ENCODE assay signal across 7 mouse cellular contexts in genomic region chr4:139093196-139093530, GRCm38 (mm10). TPM values are rescaled to one million over a fixed set of nuclear protein-coding genes. Genes with fewer than 3 reads are reported as not detected.
DNase-seq lines count a peak whose midpoint lies in the region; ATAC-seq lines count a peak whose summit lies in the region.

No protein-coding gene starts in this region.

- H3K4me2 ChIP-seq in lung, embryonic 15.5 days: peak overlapping the region; percentile 95
- H3K4me2 ChIP-seq in forebrain, embryonic 13.5 days: peak overlapping the region; percentile 90
- peak overlapping the region; percentile 92 for H3K4me2 ChIP-seq in limb, embryonic 15.5 days
- peak overlapping the region; percentile 97 for H3K4me2 ChIP-seq in stomach, embryonic 15.5 days

- 22% methylated on average over 13 of the region's 13 CpGs for WGBS in lung, embryonic 15.5 days
- 24% methylated on average over 13 of the region's 13 CpGs for WGBS in forebrain, embryonic 13.5 days
- 22% methylated on average over 13 of the region's 13 CpGs for WGBS in limb, embryonic 15.5 days
- WGBS in stomach, embryonic 15.5 days: 27% methylated on average over 13 of the region's 13 CpGs

- peaks cover 11% of the 10 kb centered on the region; the same call in 1 of the 2 replicates for H3K27me3 ChIP-seq in lung, embryonic 15.5 days
- H3K27me3 ChIP-seq in forebrain, embryonic 13.5 days: peaks cover 69% of the 10 kb centered on the region
- peaks cover 15% of the 10 kb centered on the region for H3K27me3 ChIP-seq in limb, embryonic 15.5 days
- peaks cover 13% of the 10 kb centered on the region; the same call in 1 of the 2 replicates for H3K27me3 ChIP-seq in stomach, embryonic 15.5 days (replicated peaks)

- peaks cover 42% of the 10 kb centered on the region for H3K4me1 ChIP-seq in lung, embryonic 15.5 days
- peaks cover 27% of the 10 kb centered on the region for H3K4me1 ChIP-seq in forebrain, embryonic 13.5 days
- peaks cover 55% of the 10 kb centered on the region for H3K4me1 ChIP-seq in limb, embryonic 15.5 days
- H3K4me1 ChIP-seq in stomach, embryonic 15.5 days: peaks cover 44% of the 10 kb centered on the region

- H3K27ac ChIP-seq in lung, embryonic 15.5 days: no peak overlapping the region
- no peak overlapping the region for H3K27ac ChIP-seq in forebrain, embryonic 13.5 days
- H3K27ac ChIP-seq in limb, embryonic 15.5 days: peak overlapping the region; percentile 89
- H3K27ac ChIP-seq in stomach, embryonic 15.5 days: peak overlapping the region; percentile 51; the same call in 1 of the 2 replicates

- no peaks in the 10 kb centered on the region for H3K9me3 ChIP-seq in lung, embryonic 15.5 days
- peaks cover 7% of the 10 kb centered on the region; the same call in 1 of the 2 replicates for H3K9me3 ChIP-seq in forebrain, embryonic 13.5 days (replicated peaks)
- no peaks in the 10 kb centered on the region for H3K9me3 ChIP-seq in limb, embryonic 15.5 days
- no peaks in the 10 kb centered on the region for H3K9me3 ChIP-seq in stomach, embryonic 15.5 days

- peak overlapping the region; percentile 71 for H3K4me3 ChIP-seq in lung, embryonic 15.5 days
- peak overlapping the region; percentile 54 for H3K4me3 ChIP-seq in forebrain, embryonic 13.5 days
- H3K4me3 ChIP-seq in limb, embryonic 15.5 days: peak overlapping the region; percentile 76
- peak overlapping the region; percentile 74 for H3K4me3 ChIP-seq in stomach, embryonic 15.5 days (replicated peaks)

- H3K9ac ChIP-seq in lung, embryonic 15.5 days: peak overlapping the region; percentile 69
- peak overlapping the region; percentile 71; the same call in 1 of the 2 replicates for H3K9ac ChIP-seq in forebrain, embryonic 13.5 days
- H3K9ac ChIP-seq in limb, embryonic 15.5 days: peak overlapping the region; percentile 88; the same call in 1 of the 2 replicates
- H3K9ac ChIP-seq in stomach, embryonic 15.5 days: peak overlapping the region; percentile 77; the same call in 1 of the 2 replicates

- no peak for DNase-seq in lung, postnatal 25 days (ENCODE audit: low spot score)
- no peak for DNase-seq in spleen, adult 18-20 months
- no peak for DNase-seq in right cerebral cortex, postnatal 25 days

- H3K36me3 ChIP-seq in lung, embryonic 15.5 days: no peaks in the 10 kb centered on the region
- H3K36me3 ChIP-seq in forebrain, embryonic 13.5 days (ENCODE audit: poor library complexity, severe bottlenecking): no peaks in the 10 kb centered on the region
- no peaks in the 10 kb centered on the region for H3K36me3 ChIP-seq in limb, embryonic 15.5 days
- no peaks in the 10 kb centered on the region for H3K36me3 ChIP-seq in stomach, embryonic 15.5 days

- ATAC-seq in lung, embryonic 15.5 days (ENCODE audit: borderline replicate concordance, extremely low read depth, low FRiP score, low TSS enrichment): no peak
- 0 out of 2 replicates have a peak, but pooled peaks have one; percentile 19 for ATAC-seq in forebrain, embryonic 13.5 days
- no peak for ATAC-seq in limb, embryonic 15.5 days (ENCODE audit: insufficient number of reproducible peaks, low FRiP score, low TSS enrichment, low read depth)
- no peak for ATAC-seq in stomach, embryonic 15.5 days (ENCODE audit: insufficient read depth, low FRiP score, low read depth)

RNA-seq across cellular contexts. Expression of gene Nbl1, which starts 0.4 kb away (rescaled TPM):
- 61.2 and 61.4 TPM in 2 replicates for polyA plus RNA-seq in lung, embryonic 15.5 days (2015; fragmentation: Nextera tagmentation; extraction: Ambion mirVana)
- 12.5 and 17.1 TPM in 2 replicates for polyA plus RNA-seq in forebrain, embryonic 13.5 days (2015; fragmentation: Nextera tagmentation; extraction: Ambion mirVana)
- 148 and 155 TPM in 2 replicates for polyA plus RNA-seq in limb, embryonic 15.5 days (2015; fragmentation: Nextera tagmentation; extraction: Ambion mirVana)
- 55.6 and 64.6 TPM in 2 replicates for polyA plus RNA-seq in stomach, embryonic 15.5 days (2015; fragmentation: Nextera tagmentation; extraction: Ambion mirVana)

RNA-seq across cellular contexts. Expression of gene Htr6, which starts 17.8 kb away (rescaled TPM):
- not detected in 2 replicates for polyA plus RNA-seq in lung, embryonic 15.5 days (2015; fragmentation: Nextera tagmentation; extraction: Ambion mirVana)
- 0.11 and 0.18 TPM in 2 replicates for polyA plus RNA-seq in forebrain, embryonic 13.5 days (2015; fragmentation: Nextera tagmentation; extraction: Ambion mirVana)
- 0.15 TPM in 1 of 2 replicates, not detected in the other for polyA plus RNA-seq in limb, embryonic 15.5 days (2015; fragmentation: Nextera tagmentation; extraction: Ambion mirVana)
- polyA plus RNA-seq in stomach, embryonic 15.5 days (2015; fragmentation: Nextera tagmentation; extraction: Ambion mirVana): 0.14 TPM in 1 of 2 replicates, not detected in the other

RNA-seq across cellular contexts. Expression of gene Minos1, which starts 37.8 kb away (rescaled TPM):
- polyA plus RNA-seq in lung, embryonic 15.5 days (2015; fragmentation: Nextera tagmentation; extraction: Ambion mirVana): 517 and 528 TPM in 2 replicates
- polyA plus RNA-seq in forebrain, embryonic 13.5 days (2015; fragmentation: Nextera tagmentation; extraction: Ambion mirVana): 429 and 523 TPM in 2 replicates
- 428 and 467 TPM in 2 replicates for polyA plus RNA-seq in limb, embryonic 15.5 days (2015; fragmentation: Nextera tagmentation; extraction: Ambion mirVana)
- polyA plus RNA-seq in stomach, embryonic 15.5 days (2015; fragmentation: Nextera tagmentation; extraction: Ambion mirVana): 514 and 574 TPM in 2 replicates

Comparison
In these comparisons a context has a peak if more than half of its experiments do, and no peak if none do; other contexts are left out.
1. H3K27ac ChIP-seq: peak in limb, embryonic 15.5 days (single experiment) and stomach, embryonic 15.5 days (single experiment); none in lung, embryonic 15.5 days (single experiment) and forebrain, embryonic 13.5 days (single experiment).
2. Peak in every context shown above with its lines, with median percentiles within 50 percentile points of each other: H3K4me2 ChIP-seq, H3K4me3 ChIP-seq and H3K9ac ChIP-seq.